Mouse (Mus musculus): ENCODE measurements around the gene Sephs2.

DNA sequence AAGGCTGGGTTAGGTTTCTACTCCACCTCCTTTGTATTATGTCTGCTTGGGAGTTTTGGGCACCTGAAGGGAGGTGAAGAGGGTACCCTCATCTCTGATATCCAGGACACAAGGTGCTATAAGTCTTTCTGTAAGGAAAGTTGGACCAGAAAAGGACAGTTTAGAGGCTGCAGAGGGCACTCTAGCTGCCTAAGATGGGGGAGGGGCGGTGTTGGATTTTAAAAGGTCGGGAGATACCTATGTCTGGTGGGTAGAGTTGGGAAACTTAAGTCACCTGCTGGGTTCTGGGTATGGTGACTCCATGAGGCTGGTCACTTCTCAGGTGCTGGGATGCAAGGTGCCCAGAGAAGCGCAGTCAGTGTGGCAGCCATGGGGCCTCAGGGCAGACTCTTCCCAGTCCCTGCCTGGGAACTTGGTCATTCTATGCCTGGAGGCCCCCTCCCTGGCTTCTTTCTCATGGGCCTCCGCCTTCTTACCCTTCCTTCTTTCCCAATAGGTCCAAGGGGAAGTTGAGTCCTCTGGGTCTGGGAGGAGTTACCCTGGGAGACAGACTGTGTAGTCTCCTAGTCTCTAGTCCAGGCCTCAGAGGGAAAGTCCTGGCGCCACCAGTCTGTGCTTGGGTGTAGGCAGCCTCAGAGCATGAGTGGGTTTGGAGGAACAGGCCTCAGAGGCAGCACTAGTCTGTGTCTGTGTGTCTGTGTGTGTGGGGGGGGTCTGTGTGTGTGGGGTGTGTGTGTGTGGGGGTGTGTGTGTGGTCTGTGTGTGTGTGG, 23.1 kb upstream of the Sephs2 start:
- TF ChIP-seq CTCF (IDR thresholded peaks at IDR 0.05; ENCODE audit: borderline replicate concordance, extremely low read depth, insufficient read depth, insufficient read length) (no peak), POLR2A (IDR thresholded peaks at IDR 0.05; ENCODE audit: borderline replicate concordance, extremely low read depth, insufficient read depth, insufficient read length, poor library complexity, severe bottlenecking) (no peak)
